Mouse (Mus musculus): ENCODE measurements around the gene Bphl.

The Bphl gene

DNA sequence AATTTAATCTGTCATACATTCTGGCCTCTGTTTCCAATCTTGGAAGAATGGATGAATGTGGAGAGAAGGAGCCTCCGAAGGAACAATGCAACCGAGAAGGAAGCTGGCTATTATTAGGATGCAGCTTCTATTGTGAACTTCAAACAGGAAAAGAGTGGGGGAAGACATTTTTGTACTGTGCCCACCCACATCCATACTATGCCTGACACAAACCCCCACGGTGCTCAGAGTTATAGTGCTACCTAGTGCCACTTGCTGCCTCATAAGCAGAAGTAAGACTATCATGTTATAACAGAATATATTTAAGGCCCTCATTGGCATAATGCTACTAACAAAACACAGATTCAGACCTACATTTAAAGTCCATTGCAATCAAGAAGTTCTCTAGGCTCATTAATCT, 52.0 kb downstream of the Bphl start:
- DNase-seq = no peak

DNA sequence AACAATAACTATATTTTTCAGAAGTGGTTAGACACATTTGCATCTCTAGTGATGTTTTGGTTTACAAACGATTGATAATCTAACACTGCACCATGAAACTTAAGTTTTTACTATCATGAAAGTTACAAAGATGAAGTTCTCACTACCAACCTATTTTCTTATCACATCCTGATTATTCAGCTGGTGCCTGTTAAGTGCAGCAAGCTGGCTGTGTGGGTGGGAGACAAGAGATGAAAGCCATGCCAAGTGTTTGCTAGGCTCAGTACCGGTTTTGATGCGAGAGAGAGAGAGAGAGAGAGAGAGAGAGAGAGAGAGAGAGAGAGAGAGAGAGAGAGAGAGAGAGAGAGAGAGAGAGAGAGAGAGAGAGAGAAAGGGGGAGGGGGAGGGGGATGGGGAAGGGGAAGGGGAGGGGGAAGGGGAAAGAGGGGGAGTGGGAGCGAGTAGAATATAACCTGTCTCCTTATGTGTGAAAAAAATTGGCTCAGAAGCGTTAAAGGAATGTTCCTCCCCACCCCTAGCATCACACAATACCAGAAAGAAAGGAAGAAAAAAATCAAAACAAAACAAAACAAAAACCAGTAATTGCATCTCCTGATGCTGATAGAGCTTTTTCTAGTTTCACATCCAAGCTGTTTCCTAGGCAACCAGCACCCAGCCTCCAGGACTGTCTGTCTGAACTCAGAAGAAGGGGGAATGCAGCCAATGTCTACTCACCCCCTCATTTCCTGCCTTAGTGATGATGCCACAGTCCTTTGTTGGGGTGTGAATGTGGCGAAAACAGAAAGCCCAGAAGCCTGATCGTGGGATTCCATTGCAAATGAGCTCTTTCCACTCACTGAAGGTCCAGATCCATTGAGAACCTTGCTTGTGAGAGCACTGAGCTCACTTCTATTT, 58.4 kb downstream of the Bphl start:
- no peak for DNase-seq

DNA sequence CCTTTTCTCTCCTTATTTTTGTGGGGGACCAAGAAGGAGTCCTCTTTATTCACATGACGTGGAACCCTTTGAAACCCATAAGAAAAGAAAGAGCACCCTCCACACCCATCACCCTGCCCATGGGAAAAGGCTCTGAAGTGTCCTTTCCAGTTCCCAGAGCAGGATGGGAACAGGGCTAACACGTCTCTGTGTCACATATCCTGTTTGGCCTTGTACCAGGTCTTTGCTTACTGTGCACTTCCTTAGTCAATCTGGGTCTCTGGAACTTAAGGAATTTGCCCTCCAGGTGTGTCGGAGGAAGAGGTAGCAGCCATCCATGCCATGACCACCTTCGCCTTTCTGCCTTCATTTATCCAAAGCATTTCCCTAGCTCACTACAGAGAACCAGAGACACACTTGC, 59.1 kb downstream of the Bphl start:
- DNase-seq = no peak

DNA sequence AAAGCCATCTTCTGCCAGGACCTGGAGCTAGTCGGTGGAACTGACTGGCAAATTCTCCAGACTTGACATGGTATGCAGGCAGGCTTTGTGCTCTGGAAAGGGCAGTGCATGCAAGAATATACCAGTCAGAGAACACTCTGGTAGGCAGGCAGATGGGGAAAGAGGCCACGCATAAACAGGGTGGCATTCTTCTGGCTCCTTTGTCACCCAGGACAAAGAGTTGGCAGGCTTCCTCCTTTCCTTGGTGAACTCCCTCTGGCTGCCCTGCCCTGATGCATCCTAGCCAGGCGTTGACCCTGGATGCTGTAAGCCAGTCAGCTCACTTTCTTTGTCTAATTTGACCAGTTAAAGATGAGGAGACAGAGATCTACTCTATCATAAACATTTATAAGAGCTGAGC, 59.7 kb downstream of the Bphl start:
- DNase-seq = no peak

DNA sequence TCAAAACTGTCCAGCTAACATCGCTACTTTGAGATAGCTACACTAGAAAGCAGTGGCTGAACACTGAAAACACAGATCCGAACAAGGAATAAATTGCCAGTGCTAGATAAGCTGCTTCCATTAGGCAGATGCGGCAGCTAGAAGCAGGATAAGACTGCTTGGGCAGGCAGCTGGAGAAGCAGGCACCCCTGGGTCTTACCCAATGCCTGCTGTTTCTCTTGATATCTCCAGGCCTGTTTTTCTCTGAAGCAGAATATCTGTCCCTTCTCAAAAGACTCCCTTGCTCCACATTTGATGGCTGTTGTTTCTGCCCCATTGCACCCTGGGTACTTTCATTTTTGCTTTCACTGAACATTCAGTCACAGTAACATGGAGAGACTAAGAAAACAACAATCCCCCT, 63.3 kb downstream of the Bphl start:
- DNase-seq = no peak

DNA sequence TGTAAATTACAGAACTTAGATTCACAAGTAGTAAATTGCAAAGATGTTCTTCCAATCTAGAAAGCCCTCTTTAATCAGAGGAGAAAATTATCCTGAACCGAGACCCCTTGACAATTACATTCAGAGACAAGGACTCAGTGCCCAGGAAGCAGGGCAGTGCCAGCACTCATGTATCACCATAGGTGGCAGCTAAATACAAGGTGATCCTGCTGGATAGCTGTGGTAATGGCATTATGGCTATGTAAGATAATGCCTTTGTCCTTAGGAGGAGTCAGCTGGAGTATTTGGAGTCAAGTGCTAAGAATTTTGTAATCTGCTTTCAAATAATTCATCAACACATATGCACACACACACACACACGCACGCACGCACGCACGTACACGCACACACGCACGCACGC, 63.9 kb downstream of the Bphl start:
- no peak for DNase-seq

DNA sequence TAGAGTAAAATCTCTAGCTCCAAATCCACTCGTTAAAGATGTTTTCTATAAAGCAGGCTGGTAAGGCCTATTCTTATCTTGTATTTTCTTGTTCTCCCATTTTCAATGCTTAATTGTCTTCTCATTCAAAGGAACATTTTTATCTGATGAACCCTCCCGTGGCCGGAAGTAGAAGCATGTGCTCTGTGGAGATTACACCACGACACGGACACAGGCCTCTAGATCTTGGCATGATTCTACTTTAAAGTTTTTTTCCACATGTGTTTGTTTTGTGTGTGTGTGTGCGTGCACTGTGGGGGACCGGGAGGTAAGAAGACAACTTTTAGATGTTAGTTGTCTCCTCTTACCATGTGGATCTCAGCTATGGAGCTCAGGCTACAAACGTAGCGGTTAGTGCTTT, 64.5 kb downstream of the Bphl start:
- DNase-seq = no peak

DNA sequence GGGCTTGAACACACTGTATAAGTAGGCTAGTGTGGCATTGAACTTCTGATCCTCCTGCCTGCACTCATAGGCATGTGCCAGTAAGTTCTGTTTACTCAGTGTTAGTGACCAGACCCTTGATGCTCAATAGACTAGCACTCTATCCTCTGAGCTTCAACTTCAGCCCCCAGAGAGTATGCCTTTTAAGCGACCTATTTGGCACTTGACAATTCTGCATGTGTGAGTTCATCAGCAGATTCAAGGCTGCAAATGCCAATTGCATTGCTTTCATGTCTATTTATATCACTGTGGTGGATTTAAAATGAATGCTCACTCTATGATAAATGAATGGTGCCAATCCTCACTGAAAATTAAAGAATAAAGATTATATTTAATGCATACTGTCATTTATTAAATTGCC, 68.0 kb downstream of the Bphl start:
- DNase-seq = no peak

DNA sequence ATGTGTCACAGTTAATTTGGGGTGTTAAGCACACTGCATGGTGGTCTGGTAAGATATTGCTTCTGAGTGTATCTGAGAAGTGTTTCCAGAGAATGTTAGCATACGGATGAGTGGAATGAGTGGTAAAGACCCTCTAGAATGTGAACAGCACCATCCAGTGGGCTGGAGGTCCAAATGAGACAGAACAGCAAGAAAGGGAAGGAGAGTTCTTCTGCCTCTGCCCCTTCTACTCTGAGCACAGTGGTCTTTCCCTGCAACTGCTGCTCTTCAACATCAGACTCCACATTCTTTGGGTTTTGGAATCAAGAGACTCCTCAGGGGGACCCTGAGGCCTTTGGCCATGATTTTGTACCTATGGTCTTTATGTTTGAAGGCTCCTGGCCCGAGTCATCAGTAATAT, 68.9 kb downstream of the Bphl start:
- no peak for DNase-seq

DNA sequence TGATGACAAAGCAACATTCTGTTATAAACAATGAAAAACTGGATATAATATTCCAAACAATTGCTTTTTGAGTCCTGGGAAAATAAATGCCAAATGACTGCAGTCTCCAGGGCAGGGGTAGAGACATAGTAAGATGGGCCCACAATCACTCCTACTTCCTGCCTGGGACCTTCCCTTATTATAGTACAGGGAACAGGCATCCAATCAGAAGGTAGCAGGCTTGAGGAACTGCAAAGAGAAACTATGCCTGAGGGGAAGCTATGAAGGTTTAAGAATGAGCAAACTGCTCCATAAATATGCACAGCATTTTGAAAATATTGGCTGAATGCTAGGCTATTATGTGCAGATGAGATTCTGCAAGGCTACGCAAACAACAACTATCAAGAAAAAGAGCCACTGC, 69.6 kb downstream of the Bphl start:
- no peak for DNase-seq

DNA sequence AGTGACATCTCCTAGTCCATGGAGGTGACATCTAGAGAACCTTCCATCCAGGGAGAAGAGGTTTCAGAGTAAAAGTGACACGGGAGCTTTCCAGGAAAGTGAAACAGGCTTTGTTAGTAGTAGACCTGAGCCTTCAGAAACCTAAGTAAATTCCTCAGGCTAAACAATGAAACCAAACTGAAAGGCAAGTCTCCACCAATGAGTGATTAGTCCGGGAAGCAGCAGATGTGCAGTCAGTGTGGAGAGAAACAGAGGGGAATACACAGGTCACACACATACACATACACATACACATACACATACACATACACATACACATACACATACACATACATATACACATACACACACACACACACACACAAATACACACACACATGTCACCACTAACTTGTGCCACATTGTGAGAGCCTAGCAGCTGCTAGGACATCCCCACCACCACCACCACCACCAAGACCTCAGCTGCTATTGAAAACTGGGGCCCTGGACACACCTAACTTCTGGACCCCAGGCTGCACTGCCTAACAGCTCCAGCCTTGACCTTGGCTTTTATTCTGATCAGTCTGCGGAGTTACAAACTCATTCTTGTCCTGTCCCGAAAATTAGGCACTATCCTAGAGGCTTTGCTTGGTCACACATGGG, 71.8 kb downstream of the Bphl start:
- no peak for DNase-seq

DNA sequence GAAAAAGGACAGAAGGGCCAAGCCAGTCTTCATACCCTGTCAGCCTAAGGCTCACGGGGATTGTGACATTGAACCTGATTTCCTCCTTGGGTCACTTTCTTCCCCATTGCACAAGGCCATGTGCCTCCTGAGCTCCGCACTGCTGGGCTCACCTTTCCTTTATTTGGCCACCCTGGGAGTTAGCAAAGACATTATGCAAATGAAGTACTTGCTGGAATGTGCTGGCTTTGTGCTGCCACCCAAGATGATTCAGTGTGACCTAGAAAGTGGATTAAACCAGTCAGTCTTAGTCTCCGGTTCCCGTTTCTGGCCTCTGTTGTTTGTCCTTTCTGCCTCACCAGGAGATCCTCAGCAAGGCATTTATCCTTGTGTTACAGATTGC, 72.3 kb downstream of the Bphl start:
- DNase-seq = no peak

DNA sequence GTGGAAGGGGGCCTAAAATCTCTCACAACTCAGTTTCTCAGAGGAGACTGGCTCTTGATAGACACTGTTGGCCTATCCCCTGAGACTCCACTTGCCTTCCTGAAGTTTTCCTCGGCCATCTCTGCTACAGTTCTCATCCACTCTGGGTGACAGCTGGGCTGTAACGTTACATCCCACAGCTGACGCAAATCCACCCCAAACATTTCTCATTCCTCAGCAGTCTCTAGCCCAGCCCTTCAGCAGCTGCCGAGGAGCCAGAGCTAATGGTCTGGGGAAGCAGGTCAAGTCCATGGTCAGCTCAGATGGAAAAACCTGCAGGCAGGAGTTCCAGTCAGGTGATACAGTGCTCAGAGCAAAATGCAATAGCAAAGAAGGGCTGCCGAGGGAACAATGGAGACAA, 73.6 kb downstream of the Bphl start:
- no peak for DNase-seq

DNA sequence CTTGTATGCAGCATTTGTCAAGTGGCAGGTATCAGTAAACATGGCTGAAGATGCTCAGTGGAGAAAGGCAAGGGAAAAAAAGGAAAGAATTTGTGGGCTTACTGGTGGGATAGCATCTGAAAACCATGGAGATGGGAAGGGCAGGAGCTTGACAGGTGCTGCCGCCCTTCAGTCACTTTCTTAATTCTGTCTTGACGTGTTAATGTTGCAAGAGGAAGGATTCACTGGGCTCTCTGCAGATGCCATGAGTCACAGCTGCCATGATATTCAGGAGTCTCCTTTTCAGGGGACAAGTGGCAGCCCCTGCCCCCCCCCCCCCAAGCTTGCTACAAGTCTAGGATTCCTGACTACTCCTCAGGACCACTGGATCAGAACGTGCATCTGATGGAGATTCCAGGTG, 74.5 kb downstream of the Bphl start:
- no peak for DNase-seq

DNA sequence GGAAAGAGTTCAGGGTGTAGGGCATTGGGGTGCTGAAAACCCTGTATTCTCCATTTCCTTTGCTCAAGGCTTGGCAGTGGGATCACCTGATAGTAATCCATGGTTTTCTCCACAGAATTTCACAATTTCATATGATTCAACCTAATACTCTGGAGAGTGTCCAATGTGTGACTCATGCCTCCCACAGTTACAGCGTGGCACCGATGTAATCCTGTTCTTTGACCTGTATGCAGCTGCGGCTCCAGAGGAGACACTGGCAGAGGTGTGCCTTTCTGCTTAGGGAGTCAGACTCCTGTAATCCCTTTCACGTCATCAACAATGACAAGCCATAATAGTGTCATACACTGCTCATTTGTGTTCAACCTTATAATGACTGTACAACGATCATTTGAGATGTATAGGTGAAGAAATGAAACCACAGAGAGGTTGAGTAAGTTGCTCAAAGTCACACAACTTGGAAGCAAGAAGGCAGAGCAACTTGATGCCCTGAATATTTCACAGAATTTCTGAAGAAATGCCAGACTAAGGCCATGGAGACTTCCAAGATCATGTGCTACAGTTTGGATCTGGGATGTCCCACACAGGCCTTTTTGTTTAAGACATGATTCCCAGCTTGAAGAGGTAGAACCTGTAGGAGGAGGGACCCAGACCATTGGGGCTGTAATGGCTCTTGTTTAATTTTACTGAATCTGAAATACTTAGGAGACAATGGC, 75.1 kb downstream of the Bphl start:
- DNase-seq = no peak

DNA sequence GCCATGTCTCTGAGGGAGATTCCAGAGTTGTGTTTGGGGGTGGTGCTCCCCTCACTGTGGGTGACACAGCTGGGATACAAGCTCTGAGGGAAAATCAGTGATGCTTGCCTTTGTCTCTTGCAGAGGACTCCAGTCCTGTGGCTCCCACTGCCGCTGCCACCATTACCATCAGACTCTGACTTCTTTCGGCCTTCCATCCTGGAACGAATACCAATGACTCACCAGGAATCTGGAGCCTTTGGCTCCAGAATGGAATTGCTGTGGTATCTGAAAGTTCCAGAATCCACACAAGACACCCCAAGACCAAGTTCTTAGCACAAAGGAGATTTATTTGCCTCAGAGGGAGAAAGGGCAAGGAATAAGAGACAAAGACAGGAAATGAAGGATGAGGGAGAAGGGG, 75.7 kb downstream of the Bphl start:
- DNase-seq = no peak

DNA sequence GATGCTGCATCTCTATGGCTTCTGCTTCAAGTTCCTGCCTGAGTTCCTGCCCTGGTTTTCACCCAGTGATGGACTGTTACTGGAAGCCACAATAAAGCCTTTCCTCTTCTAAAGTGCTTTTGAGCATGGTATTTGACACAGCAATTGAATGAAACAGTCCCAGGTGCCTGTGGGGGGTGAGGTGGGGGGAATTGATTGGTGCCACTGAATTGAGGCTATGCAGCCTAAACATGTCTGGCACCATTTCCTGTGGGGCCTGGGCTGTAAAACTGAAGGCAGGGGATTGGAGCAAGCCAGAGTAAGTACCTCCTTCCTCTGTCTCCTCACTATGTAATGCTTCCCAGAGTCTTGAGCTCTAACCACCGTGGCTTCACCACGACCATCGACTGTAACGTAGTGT, 77.3 kb downstream of the Bphl start:
- no peak for DNase-seq

DNA sequence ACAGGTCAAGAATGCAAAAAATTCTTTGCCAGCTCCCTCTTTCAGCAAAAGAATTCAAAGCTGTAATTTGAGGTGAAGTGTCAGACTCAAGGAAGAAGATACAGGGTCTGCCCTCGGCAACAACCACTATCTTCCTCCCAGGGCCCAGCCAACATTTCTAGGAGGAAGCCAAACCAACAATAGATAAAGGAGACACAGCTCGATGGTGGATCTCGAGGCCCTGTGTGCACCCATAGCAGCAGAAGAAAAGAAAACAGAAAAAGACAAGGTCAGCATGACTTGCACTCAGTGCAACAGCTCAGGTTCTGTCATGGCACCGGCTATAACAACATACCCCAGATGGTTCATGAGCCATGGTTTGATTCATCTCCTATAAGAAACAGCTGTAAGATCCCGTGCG, 79.1 kb downstream of the Bphl start:
- DNase-seq = no peak

DNA sequence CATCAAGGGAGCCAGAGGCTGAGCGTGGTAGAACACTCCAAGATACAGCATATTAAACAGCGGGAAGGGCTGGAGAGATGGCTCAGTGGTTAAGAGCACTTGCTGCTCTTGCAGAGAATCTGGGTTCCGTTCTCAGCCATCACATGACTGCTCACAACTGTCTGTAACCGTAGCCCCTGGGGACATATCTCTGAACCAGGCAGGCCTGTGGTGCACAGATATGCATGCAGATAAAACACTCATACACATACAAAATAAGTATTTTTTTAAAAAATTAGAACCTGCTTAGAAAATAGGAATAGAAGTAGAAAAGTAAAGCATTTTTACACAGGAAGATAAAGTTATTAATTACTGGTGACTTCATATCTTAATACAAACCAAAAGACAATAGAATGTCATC, 81.4 kb downstream of the Bphl start:
- DNase-seq = no peak

DNA sequence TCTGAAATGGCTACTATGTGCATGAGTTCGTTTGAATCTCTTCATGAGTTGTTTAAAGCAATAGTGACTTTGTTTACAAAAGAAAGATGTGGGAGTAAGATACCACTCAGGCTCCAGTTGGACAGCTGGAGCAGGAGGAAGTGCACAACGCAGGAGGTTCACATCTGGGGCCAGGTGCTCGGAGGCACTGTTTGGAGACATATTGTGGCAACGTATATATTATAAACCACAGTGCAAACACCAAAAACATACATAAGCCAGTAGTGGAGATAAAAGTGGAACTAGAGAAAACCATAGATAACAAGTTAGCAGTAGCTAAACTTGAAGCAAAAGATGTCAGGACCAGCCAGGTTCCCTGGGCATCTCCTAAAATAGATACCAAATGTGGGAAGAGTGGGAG, 82.0 kb downstream of the Bphl start:
- no peak for DNase-seq

DNA sequence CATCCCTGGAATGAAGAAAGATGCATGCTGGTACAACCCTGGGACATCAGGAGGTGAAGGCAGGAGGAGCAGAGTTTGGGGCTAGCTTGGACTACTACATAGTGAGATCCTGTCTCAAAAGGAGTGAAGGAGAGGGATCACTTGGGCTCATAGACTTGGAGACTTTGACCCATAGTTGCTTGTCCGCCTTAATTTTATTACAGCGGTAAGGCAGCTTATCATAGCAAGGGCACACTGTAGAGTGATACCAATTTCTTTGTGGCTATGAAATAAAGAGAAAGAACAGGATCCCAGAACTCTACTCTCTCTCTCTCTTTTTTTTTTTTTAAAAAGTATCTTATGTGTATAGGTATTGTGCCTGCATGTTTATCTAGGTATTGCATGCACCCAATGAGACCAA, 83.1 kb downstream of the Bphl start:
- DNase-seq = no peak
